Mouse (Mus musculus) mouse trophoblast stem cell (cell line): ENCODE data around the gene Trim7.
"Not testable (repeated sequence)": the region's sequence is repeated elsewhere in the genome, so short reads cannot be mapped to it uniquely, and the experiment has no call there.

Experiments used
- in situ Hi-C, 2 experiments: fragments of 300-500 bp; cut with MseI, MboI; formaldehyde crosslinking; loops; 2 replicates in 1 of 2; 3 replicates in 1 of 2; pipeline ENCODE4 v1.15.1; 2025

The Trim7 gene

DNA sequence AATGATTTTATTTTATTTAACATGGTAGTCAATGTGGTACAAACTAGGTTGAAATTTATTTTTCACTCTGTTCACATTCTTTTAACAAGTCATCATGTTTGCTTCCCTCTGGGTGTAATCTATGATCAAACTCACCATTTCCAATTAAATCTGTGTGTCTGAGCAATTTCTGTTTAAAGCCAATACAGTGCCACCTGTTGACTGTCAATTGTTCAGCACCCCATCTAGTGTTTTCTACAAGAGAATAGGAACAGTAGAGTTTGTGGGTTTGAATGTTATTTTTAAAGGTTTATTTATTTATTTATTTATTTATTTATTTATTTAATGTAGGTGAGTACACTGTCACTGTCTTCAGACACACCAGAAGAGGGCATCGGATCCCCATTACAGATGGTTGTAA, 50.7 kb downstream of the Trim7 start:
- in situ Hi-C loops, result loop anchor here (5.0 to 10.0 kb wide), 4 partner anchors 118 to 388 kb away; partner anchors contain the start of genes Gm12185 (in 2 of the 2) and Tgtp1 (in 2 of the 2)

- in situ Hi-C loops, result no loop called here
These were observed 73.0 kb downstream of the Trim7 start for GRCm38 (mm10) chr11:48898812-48899431.

DNA sequence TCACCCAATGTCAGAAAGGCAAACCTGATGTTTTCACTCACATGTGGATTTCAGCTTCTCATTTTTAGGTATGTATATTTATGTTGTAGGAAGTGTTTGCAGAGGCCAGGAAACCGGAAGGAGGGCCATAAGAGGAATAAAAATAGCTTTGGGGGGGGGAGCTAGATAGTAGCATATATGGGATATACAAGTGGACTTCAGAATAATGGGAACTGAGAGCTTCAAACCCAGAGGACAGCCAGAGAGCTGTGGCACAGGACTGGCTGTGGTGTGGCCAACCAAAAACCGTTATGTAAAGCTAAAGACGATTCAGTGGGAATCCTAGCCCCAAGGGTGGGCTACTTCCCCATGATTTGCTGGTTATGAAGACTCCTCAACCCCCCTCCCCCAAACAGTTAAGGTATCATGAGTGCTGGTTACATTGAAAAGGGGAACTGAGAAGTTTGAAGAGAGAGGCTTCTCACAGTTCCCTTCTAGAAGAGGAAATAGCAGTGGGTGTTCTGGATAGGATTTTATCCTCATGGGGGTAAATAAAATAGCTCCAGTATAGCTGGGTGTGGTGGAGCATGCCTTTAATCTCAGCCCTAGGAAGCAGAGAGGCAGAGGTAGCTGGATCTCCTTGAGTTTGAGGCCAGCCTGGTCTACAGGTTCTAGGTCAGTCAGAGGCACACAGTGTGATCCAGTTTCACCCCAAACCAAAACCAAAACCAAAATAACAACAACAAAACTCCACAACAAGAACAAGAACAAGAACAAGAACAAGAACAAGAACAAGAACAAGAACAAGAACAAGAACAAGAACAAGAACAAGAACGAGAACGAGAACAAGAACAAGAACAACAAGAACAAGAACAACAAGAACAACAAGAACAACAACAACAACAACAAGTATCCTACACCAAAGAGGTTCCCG, 75.0 kb downstream of the Trim7 start:
- in situ Hi-C loops, result not testable (repeated sequence)

DNA sequence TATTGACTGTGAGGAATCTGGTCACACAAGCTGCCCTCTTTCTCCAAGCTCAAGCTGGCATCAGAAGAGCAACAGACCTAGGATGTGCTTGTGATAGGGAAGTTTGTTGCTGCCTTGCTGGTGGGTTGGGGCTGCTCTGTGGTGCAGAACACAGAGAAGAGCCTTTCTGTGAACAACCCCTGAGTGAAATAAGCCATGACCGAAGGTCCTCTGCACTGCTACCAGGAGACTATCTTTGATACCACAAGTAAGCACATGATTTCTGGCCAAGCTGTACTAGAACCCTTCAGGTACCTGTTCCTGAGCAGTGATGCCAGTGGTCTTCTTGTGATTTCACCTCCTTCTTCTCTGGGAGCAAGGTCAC, 75.6 kb downstream of the Trim7 start:
- in situ Hi-C loops, result not testable (repeated sequence)
